Mouse (Mus musculus) common myeloid progenitor, adult 5-6 weeks (primary cell): Measurements from ENCODE around the gene Stau1. TPM values are rescaled to one million over a fixed set of nuclear protein-coding genes. Genes with fewer than 3 reads are reported as not detected.
A peak's percentile ranks its signal among the peaks of the same experiment; 100 is the strongest.
"Not testable (repeated sequence)": the region's sequence is repeated elsewhere in the genome, so short reads cannot be mapped to it uniquely, and the experiment has no call there.

Source experiments
- ATAC-seq: replicated peaks from 2 replicates; pipeline ENCODE4 v1.8.0; 2016; ENCODE audit warnings: low read depth, mild to moderate bottlenecking, moderate TSS enrichment, inconsistent platforms; ENCODE audit not compliant: poor library complexity, severe bottlenecking
- total RNA-seq: library from RNA; stranded (forward); fragments of 200-1000, 187-1606 nt; gene quantifications from 2 replicates; pipeline ENCODE4 v1.2.3, GENCODE M21; 2017

Gene Stau1
- total RNA-seq = 31.3 and 56.3 TPM in 2 replicates

DNA sequence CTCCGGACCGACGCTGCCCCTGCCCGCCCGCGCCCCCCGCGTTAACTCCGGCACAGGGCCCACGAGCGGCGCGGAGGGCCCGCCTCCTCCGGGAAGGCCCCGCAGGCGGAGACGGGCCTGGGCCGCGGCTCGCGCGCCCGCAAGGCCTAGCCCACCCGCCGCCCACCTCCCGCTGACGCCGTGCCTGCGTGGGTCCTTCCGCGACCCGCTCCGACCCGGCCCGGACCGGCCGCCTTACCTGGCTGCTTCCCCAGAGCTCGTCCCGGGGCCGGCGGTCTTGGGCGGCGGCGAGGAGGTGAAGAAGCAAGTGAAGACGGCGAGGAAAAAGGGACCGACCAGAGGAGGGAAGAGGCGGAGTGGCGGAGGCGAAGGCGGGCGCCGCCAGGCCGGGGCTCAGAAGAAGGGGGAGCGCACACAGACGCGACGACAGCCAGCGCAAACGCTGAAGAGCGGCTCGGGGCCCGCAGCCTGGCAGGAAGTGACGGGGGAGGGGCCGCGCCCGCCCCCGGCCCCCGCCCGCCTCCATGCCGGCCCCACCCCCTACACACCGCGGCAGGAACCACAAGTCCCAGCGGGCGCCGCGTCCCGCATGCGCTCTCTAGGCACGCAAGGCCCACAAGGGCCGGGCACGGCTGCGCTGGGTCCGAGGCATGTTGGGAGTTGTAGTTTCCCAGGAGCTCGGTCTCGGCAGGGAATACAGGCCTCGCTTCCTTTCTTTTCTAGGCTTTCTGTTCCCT is at the start of gene Stau1:
Gene Stau1, minus strand, starts transcription at position 504 of the 737 bp plus-strand sequence.
- ATAC-seq = peak; percentile 90

DNA sequence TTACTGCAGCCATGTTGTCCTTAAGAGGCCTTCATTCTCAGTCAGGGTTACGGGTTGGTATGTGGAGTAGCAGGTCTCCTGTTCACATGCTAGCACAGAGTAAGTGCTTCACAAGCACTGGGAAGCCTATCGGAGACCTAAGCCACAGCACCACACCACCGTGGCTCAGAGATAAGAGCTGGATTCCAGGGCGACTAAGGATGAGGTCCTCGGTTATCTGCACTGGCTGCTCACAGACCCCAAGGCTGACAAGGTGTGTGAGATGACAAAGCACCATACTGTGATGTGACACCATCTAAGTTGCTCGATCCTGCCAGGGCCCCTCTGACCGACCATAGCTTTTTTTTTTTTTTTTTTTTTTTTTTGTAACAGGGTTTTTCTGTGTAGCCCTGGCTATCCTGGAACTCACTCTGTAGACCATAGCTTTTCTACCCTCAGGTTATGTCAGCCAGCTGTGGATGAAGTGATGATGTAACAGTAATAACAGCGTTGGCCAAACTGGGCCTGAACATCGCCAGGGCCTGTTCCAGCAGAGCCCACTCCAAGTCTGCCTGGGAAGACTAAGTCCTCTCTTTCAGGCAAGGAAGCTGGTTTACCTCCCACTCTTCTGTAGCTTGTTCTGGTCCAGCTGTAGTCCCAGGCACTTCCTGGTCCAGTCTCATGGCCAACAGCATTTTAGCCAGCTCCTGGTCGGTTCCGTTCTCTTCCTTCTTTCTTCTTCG is 47.5 kb upstream of the Stau1 start:
- ATAC-seq = peak; percentile 81

DNA sequence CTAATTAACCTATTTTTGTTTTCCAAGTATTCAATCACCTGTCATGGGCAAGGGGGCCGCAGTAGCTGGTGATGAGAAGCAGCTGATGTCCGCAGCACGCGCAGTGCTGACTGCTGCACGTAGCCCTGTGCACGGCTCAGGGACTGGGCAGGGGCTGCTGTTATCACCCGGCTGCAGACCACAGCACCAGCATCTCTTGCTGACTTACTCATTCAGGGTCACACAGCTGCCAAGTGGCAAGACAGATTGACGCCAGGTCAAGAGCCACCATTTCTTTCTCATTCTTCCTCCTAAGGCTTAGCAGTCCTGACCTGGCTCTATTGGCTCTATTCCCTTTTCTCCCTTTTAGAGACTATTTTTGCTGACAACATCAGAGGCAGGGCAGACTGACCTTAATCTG is 43.3 kb upstream of the Stau1 start:
- no peak for ATAC-seq

DNA sequence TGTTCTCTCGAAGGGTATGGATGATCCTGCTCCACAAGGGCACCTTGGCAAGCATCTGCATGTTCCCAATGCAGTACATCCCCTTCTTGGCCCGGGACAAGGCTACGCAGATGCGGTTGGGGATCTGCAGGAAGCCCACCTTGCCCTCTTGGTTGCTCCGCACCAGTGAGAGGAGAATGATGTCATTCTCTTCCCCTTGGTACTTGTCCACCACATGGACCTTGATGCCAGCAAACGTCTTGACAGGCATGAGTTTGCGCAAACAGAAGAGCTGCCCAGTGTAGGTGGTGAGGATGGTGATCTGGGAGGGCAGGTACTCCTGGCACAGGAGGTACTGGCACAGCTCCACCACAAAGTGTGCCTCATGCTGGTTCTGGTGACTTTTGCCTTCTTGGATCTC is 42.6 kb upstream of the Stau1 start:
- no peak for ATAC-seq

DNA sequence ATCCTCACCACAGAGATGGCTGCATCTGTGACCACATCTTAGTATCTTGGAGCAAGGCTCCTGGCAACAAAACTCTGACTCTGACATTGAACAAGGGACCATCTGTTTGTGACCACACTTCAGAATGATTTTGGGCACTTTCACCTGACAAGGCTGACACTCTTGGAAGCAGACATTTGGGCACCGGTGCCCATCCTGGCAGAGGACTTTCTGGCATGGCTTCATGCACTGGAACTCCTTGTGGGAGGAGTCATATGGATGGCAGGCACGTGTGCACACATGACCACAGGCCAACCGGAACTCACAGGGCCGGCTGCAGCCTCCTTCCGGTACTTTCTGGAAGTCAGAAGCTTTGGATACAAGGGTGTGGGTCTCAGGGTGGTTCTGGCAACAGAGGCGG is 42.2 kb upstream of the Stau1 start:
- ATAC-seq = no peak

DNA sequence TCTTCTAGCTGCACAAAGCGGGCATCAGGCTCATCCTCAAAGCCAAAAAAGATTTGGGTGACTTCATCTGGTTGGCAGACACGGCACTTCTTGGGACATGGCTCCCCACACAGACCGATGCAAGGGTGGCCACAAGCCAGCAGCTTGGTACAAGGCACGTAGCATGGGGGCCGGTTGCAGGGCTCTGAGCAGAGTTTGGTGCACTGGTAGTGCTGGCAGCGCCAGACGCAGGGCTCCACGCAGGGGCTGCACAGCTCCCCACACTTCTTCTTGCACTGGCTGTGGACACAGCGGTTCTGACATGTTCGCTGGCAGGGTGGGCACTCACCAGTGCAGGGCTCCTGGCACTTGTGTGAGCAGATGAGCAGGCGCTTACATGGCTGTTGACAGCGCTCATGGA is 41.6 kb upstream of the Stau1 start:
- no peak for ATAC-seq

DNA sequence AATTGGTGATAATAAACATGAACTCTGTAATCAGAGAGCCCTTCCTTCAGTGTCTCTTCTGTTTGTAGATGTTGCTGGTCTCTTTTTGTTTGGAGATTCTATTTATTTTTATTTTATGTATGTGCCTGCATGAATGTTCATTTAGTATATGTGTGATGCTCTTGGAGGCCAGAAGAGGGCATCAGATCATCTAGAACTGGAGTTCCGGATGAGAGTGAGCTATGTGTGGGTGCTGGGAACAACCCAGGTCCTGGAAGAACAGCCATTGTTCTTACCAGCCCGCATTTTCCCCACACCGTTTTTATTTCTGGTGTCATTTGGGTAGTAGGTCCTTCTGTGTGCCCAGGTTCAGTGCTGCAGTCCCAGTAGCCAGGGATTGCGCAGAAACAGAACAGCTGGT is 34.4 kb upstream of the Stau1 start:
- no peak for ATAC-seq

DNA sequence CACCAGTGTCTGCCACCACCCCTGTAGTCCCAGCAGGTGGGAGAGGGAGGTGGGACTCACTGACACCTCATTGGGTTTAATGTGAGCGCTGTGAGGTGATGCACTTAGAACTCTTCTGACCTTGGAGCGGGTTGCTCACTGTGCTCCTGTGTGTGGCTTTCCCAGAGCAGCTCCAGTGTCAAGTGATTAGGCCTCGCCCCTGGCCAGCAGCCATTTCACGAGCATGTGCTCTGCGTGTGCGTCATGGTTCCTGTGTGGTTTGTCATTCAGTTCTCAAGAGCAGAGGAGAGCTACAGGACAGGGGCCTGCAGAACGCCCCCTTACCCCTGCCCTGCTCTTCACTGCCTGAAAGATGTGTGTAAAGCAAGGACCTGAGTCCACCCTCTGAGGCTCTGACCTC is 32.5 kb upstream of the Stau1 start:
- no peak for ATAC-seq

DNA sequence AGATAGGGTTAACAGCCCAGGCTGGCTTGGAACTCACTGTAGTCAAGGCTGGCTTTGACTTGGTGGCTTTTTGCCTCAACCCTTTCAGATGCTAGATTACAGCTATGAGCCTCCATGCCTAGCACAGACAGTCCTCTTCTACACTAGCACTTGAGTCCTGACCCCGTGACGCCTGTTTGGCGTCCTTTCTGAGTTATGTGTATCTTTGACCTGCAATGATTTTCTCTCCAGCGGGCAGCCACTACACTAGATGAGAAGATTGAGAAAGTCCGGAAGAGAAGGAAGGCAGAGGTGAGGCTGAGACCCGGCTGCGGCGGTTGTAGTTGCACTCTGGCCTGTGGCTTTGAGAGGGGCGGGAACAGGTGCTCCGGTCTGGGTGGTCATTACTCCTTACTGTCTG is 23.3 kb upstream of the Stau1 start:
- no peak for ATAC-seq

DNA sequence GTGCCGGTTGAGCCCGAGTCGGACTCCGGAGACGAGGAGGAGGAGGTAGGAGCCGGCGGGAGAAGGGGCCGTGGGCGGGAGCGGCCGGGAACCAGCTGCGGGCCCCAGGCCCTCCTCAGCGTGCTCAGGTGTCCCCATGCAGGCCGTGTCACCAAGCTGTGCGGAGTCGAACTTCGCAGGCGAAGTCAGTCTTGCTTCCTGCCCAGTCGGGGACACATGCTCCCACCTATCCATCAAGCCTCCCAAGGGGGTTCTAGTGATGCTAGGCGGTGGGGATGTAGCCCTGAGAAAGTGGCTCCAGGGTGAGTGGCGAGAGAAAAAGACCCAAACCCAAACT is 19.3 kb upstream of the Stau1 start:
- ATAC-seq = no peak

DNA sequence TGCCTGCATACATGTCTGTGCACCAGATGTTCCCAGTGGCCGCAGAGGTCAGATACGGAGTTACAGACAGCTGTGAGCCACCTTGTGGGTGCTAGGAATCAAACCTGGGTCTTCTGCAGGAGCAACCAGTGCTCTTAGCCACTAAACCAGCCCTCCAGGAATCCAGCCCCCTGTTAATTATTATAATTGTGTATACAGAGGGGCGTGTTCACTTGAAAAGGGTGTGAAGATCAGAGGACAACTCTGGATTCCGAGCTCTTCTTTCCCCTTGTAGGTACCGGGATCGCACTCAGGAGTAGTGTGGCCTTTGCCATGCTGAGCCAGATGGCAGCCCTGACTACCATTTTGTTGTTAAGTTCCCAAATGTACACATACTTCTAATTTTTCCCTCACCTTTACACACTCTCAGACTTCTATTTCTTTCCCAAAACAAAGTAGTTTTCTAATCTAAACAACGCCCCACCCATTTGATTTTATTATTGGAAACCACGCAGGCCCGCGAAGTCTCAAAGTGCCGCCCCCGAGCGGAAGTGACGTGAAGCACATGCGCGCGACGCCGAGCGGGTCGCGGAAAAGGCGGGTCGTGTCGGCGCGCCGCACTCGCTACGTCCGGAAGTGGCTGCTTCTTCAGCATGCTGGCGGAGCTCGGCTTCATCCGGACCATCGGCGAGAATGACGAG is 18.7 kb upstream of the Stau1 start, which contains the start of gene Ddx27:
Gene Ddx27, plus strand, starts transcription at position 492 of the 680 bp plus-strand sequence.
- ATAC-seq = peak; percentile 94

DNA sequence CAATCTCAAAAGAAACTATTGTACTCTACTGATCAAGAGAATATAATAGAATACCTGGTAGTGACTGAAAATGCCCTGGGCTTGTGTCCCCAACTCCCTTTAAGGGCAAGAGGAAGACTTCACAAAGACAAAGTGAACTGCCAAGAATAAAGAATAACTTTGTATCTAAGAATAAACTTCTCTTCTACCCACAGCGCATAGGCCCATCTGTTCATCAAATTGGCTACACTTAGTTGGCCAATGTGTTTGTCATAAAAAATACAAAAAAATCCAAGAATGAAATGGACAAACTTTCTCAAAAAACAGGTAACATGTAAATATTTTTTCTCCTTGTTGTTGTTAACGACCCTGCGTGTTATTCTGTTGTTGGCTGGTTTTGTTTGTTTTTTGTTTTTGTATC is 14.4 kb upstream of the Stau1 start:
- ATAC-seq = no peak

DNA sequence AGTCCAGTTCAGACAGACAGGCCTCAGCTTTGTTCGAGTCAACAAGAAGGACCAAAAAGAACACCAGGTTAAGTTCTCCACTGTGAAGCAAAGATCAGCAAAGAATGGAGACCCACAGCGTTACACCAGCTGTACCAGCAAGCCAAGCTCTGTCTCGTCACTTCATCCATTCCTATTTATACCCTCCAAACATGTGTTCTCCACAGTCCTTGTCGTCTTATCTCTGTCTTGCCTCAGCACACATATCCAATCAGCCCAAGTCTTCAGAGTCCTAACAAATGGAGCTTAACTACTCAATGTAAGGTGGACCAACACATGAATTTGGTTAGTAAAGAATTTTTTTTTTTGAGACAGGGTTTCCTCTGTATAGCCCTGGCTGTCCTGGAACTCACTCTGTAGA is 13.4 kb upstream of the Stau1 start:
- ATAC-seq = no peak

DNA sequence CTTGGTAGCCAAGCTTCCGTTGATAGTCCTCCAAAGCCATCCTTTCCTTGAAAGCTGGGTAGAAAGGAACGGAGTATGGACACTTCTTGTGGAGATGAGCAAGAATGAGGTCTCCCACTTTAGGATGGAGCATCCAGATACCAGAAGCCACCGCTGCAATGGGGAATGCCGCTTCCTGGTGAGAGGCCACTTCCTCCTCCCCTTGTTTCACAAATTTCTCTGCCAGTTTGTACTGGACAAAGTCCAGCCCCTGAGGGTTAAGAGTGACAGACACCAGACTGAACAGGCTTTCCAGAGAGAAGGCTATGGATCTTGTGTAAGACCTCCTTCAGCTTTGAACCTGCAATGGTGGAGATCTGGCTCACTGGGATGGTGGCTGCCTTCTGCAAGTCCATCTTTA is 11.5 kb upstream of the Stau1 start:
- not testable (repeated sequence) for ATAC-seq

DNA sequence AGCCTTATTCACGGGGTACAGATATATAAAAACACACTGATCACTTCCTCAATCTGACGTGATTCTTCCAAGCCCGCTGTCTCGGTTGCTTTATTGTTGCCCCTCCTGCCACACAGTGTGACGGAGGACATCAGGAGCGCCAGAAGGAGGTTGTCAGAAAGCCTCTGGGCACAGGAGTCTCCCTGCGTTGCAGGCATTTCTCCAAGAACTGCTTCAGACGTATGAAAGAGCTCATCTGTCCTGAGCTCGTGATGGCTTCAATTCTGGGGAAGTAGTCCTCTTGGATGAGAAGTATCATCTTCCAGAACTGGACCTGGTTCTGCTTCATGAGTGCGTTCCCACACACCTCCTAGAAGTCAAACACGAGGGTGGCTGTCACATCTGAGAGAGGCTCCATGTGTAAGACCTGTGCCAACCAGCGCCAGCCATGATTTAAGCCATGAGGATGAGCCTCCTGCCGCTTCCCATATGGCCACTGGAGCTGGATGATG is 10.9 kb upstream of the Stau1 start:
- peak; percentile 39; the same call in 1 of the 2 replicates for ATAC-seq

DNA sequence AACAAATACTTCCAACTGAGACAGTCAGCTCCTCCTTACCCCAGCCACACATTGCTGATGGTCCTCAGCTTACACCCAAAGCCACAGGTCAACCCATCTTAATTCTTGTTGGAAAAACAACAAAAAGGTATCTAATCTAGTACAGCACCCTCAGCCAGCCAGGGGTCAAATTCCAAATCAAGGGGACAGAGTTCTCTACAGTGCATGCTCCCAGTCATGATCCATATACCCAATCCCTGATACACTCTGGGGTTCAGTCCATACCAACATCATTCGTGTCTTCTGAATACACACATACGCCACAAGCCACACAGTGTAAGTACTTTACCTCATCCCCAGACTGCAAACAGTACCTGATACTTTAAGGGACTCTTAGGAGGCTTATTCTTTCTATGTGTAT is 10.3 kb upstream of the Stau1 start:
- no peak for ATAC-seq

DNA sequence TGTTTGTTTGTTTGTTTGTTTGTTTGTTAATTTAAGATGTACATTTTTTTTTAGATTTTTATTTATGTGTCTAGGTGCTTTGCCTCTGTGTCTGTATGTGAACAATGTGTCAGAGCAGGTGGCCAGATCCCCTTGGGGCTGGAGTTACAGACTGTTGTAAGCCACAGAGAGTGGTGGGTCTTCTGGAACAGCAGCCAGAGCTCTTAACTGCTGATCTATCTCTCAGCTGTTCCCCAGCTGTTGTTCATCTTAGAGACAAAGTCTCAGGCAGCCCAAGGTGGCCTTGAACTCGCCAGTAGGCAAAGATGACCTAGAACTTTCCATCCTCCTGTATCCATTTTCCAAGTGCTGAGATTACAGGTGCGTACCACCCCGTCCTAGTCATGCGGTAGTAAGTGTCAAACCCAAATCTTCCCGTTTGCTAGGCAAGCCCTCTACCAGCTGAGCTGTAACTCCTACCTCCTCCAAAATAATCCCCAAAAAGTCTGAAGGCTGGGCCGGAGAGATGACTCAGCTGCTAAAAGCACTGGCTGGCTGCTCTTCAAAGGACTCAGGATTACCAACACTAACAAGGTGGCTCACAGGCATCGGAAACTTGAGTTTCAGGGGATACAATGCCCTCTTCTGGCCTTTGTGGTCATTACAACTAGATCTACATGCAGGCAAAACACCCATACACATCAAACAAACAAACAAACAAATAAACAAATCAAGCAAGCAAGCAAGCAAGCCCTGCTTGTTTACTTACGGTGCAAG is 8.2 kb upstream of the Stau1 start:
- ATAC-seq = peak; percentile 89

DNA sequence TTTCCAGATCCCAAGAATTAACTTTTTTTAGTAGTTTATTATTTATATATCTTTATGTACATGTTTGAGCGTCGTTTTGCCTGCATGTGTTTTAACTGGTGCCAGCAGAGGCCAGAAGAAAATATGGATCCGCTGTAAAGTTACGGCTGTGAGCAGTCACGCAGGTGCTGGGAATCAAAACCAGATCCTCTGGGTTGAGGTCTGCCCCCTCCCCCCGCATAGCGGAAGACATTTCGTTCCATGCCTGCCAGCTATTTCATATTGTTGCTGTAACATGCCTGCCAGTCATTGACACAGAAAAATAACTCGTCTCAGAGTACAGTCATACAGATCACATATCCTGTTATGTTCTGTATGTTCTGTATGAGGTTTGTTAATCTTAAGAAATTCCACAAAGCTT is 5.4 kb upstream of the Stau1 start:
- no peak for ATAC-seq

DNA sequence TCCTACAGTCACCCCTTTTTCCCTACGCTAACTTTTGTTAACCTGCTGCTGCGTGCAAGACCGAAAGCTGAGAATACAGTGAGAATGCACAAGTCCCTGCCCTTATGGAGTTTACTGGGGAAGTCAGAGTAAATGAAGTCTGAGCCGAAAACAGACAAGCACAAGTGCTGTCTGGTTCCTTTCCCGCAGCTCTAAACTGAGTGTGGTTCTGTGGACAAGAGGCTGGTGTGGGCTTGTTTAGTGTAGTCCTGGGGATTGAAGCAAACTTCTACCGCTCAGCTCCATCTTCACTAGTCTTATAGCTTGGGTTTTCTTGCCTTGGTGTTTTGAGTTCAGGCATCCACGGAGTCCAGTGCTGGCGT is 415 bp upstream of the Stau1 start:
- peak; percentile 11 for ATAC-seq

DNA sequence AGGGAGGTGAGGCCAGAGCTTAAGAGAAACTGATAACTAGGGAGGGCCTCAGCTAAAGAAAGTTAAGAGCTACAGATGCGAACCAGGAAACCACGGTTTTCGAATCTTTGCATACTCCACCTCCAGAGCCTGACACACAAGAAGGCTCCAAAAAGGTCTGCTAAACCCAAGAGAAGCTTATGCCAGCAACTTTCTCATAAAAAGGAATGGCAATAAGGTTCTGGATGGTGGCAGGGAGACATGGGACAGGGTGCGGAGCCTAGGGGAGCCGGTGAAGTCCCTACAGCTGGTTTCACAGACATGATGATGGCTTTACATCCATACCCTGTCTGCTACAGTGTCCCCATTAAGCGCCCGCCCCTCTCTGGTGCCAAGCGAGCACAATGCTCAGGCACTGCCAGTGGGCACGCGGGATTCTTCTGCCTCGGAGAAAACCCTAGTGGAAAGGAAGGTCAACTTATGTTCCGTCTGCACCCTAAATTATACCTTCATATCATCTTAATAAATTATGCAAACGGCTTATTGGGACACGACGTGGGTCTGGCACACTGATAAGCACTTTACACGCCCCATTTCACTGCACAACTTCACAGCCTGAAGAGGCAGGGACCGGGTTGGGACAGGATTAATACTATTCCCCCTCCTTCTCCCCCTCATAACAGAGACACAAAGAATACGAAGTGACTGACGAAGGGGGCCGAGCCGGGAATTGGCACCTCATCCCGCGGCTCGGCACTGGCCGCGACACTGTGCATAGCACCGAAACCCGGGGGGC is 891 bp downstream of the Stau1 start:
- ATAC-seq = peak; percentile 29
